Mouse (Mus musculus) myocyte (in vitro differentiated cells): ENCODE measurements at regions not wholly inside any gene's neighbourhood (a gene's known extent, or its start where the extent isn't known, plus 50 kb on each side); places are given as distances from the start of the nearest gene placed in this dataset.

Experiments used
- H3K27me3 ChIP-seq: one replicate; pipeline ENCODE4 v1.6.1; 2011; ENCODE audit not compliant: control insufficient read depth, insufficient read depth, insufficient read length
- H3K36me3 ChIP-seq: one replicate; pipeline ENCODE4 v1.6.1; 2011; ENCODE audit not compliant: control insufficient read depth, insufficient read depth
- H3K4me2 ChIP-seq: one replicate; pipeline ENCODE4 v1.6.1; 2011; ENCODE audit warnings: low read depth, control low read depth
- H3K4me3 ChIP-seq: one replicate; pipeline ENCODE4 v1.5.1; 2011; ENCODE audit warnings: mild to moderate bottlenecking, control low read depth, moderate library complexity
- H3K79me2 ChIP-seq: one replicate; pipeline ENCODE4 v1.6.1; 2011; ENCODE audit not compliant: control insufficient read depth, insufficient read depth
- H3ac ChIP-seq: one replicate; pipeline ENCODE4 v1.6.1; 2011; ENCODE audit not compliant: control insufficient read depth, insufficient read length
- CEBPB ChIP-seq: IDR thresholded peaks from 2 replicates; pipeline ENCODE4 v1.6.1; 2011; ENCODE audit warnings: mild to moderate bottlenecking, moderate library complexity; ENCODE audit not compliant: poor library complexity, insufficient read depth, severe bottlenecking
- E2F4 ChIP-seq: IDR thresholded peaks from one replicate; pipeline ENCODE4 v1.6.1; 2011; ENCODE audit warnings: mild to moderate bottlenecking, control low read depth, moderate library complexity; ENCODE audit not compliant: insufficient read depth
- MAX ChIP-seq: IDR thresholded peaks from one replicate; pipeline ENCODE4 v1.6.1; 2011; ENCODE audit warnings: low read depth, mild to moderate bottlenecking, control low read depth
- MYOD1 ChIP-seq, 3 experiments: IDR thresholded peaks; one replicate each; pipeline ENCODE4 v1.6.1; 2011; ENCODE audit warnings: control low read depth in 2 of 3, low read depth in 2 of 3, mild to moderate bottlenecking in 2 of 3, moderate library complexity in 1 of 3; ENCODE audit not compliant: insufficient read length in 2 of 3, control insufficient read depth in 1 of 3
- MYOG ChIP-seq, 3 experiments: IDR thresholded peaks; one replicate each; pipeline ENCODE4 v1.6.1; 2011; ENCODE audit warnings: control low read depth in 2 of 3, low read depth in 2 of 3, mild to moderate bottlenecking in 2 of 3; ENCODE audit not compliant: insufficient read length in 2 of 3, control insufficient read depth in 1 of 3, insufficient read depth in 1 of 3
- POLR2A ChIP-seq: IDR thresholded peaks from one replicate; pipeline ENCODE4 v1.6.1; 2011; ENCODE audit warnings: low read depth, mild to moderate bottlenecking, control low read depth, moderate library complexity; ENCODE audit not compliant: insufficient read length
- POLR2AphosphoS2 ChIP-seq: IDR thresholded peaks from one replicate; pipeline ENCODE4 v1.6.1; 2011; ENCODE audit warnings: low read depth, control low read depth; ENCODE audit not compliant: insufficient read length
- REST ChIP-seq: IDR thresholded peaks from one replicate; pipeline ENCODE4 v1.6.1; 2011; ENCODE audit warnings: mild to moderate bottlenecking, control low read depth, moderate library complexity; ENCODE audit not compliant: insufficient read depth, insufficient read length
- SRF ChIP-seq: IDR thresholded peaks from one replicate; pipeline ENCODE4 v1.6.1; 2011; ENCODE audit warnings: low read depth; ENCODE audit not compliant: control insufficient read depth, insufficient read length
- TCF12 ChIP-seq: IDR thresholded peaks from one replicate; pipeline ENCODE4 v1.6.1; 2011; ENCODE audit warnings: mild to moderate bottlenecking, control low read depth; ENCODE audit not compliant: poor library complexity, insufficient read depth, severe bottlenecking
- TCF3 ChIP-seq: IDR thresholded peaks from one replicate; pipeline ENCODE4 v1.6.1; 2011; ENCODE audit warnings: low read depth, control low read depth; ENCODE audit not compliant: insufficient read length
- USF1 ChIP-seq: IDR thresholded peaks from one replicate; pipeline ENCODE4 v1.6.1; 2011; ENCODE audit warnings: low read depth, mild to moderate bottlenecking, control low read depth, moderate library complexity

GRCm38 (mm10) chr2:92763881-92764635 is 150.8 kb upstream of the Syt13 start:
- no peaks in the 10 kb centered on the region for H3K79me2 ChIP-seq
- H3K27me3 ChIP-seq = no peaks in the 10 kb centered on the region
- H3K4me2 ChIP-seq = no peak overlapping the region
- H3K36me3 ChIP-seq = peaks cover 4% of the 10 kb centered on the region
- H3ac ChIP-seq = no peak overlapping the region
- TF ChIP-seq TCF12 = no peak
- no peak for TF ChIP-seq MAX
- TF ChIP-seq POLR2A = no peak
- no peak for TF ChIP-seq CEBPB
- no peak for TF ChIP-seq SRF
- TF ChIP-seq USF1 = no peak
- TF ChIP-seq POLR2AphosphoS2 = no peak
- TF ChIP-seq TCF3 = no peak
- TF ChIP-seq REST = no peak
- no peak for TF ChIP-seq E2F4
- no peak for TF ChIP-seq MYOD1 (IDR thresholded peaks at IDR 0.05; ENCODE audit: control insufficient read depth in 1 of 3, insufficient read length in 2 of 3, low read depth in 2 of 3)
- no peak for TF ChIP-seq MYOG (IDR thresholded peaks at IDR 0.05; ENCODE audit: control insufficient read depth in 1 of 3, insufficient read depth in 1 of 3, insufficient read length in 2 of 3, low read depth in 2 of 3)
- no peak overlapping the region for H3K4me3 ChIP-seq

- Histone ChIP-seq H3K4me2 (no peak overlapping the region), H3K79me2 (no peaks in the 10 kb centered on the region), H3K27me3 (no peaks in the 10 kb centered on the region), H3ac (no peak overlapping the region), H3K36me3 (no peaks in the 10 kb centered on the region), H3K4me3 (no peak overlapping the region)
- TF ChIP-seq REST (no peak), POLR2AphosphoS2 (no peak), MYOD1 (IDR thresholded peaks at IDR 0.05; ENCODE audit: control insufficient read depth in 1 of 3, insufficient read length in 2 of 3, low read depth in 2 of 3) (no peak), USF1 (no peak), SRF (no peak), TCF12 (no peak), TCF3 (no peak), MAX (no peak), CEBPB (no peak), POLR2A (no peak), E2F4 (no peak), MYOG (IDR thresholded peaks at IDR 0.05; ENCODE audit: control insufficient read depth in 1 of 3, insufficient read depth in 1 of 3, insufficient read length in 2 of 3, low read depth in 2 of 3) (no peak)
These were observed 147.4 kb upstream of the Syt13 start for GRCm38 (mm10) chr2:92767476-92768005.

GRCm38 (mm10) chr2:92768088-92768487 is 146.8 kb upstream of the Syt13 start:
- Histone ChIP-seq H3K36me3 (no peaks in the 10 kb centered on the region), H3ac (no peak overlapping the region), H3K27me3 (no peaks in the 10 kb centered on the region), H3K79me2 (no peaks in the 10 kb centered on the region), H3K4me2 (no peak overlapping the region), H3K4me3 (no peak overlapping the region)
- TF ChIP-seq POLR2AphosphoS2 = no peak
- no peak for TF ChIP-seq TCF3
- TF ChIP-seq MYOG (IDR thresholded peaks at IDR 0.05; ENCODE audit: control insufficient read depth in 1 of 3, insufficient read depth in 1 of 3, insufficient read length in 2 of 3, low read depth in 2 of 3) = peak in 2 of 3 experiments; percentile 38 to 47
- no peak for TF ChIP-seq REST
- no peak for TF ChIP-seq E2F4
- peak; percentile 87 for TF ChIP-seq SRF
- no peak for TF ChIP-seq MAX
- no peak for TF ChIP-seq TCF12
- TF ChIP-seq MYOD1 (IDR thresholded peaks at IDR 0.05; ENCODE audit: control insufficient read depth in 1 of 3, insufficient read length in 2 of 3, low read depth in 2 of 3) = peak in 1 of 3 experiments; percentile 19
- no peak for TF ChIP-seq POLR2A
- no peak for TF ChIP-seq CEBPB
- no peak for TF ChIP-seq USF1

- TF ChIP-seq TCF3 (no peak), REST (no peak)
- no peak overlapping the region for H3K4me3 ChIP-seq
- no peak overlapping the region for H3K4me2 ChIP-seq
- H3ac ChIP-seq = no peak overlapping the region
- no peaks in the 10 kb centered on the region for H3K79me2 ChIP-seq
- no peaks in the 10 kb centered on the region for H3K27me3 ChIP-seq
- no peaks in the 10 kb centered on the region for H3K36me3 ChIP-seq
These were observed 145.8 kb upstream of the Syt13 start for GRCm38 (mm10) chr2:92769061-92769460.

- no peaks in the 10 kb centered on the region for H3K79me2 ChIP-seq
- H3ac ChIP-seq = no peak overlapping the region
- no peaks in the 10 kb centered on the region for H3K27me3 ChIP-seq
- no peaks in the 10 kb centered on the region for H3K36me3 ChIP-seq
- no peak for TF ChIP-seq SRF
- no peak for TF ChIP-seq MYOD1 (IDR thresholded peaks at IDR 0.05; ENCODE audit: control insufficient read depth in 1 of 3, insufficient read length in 2 of 3, low read depth in 2 of 3)
- no peak overlapping the region for H3K4me3 ChIP-seq
- H3K4me2 ChIP-seq = no peak overlapping the region
These were observed 144.8 kb upstream of the Syt13 start for GRCm38 (mm10) chr2:92770098-92770497.
